Mouse (Mus musculus) lung, embryonic 16.5 days (tissue): ENCODE measurements around the gene Gm7792. TPM values are rescaled to one million over a fixed set of nuclear protein-coding genes. Genes with fewer than 3 reads are reported as not detected.
"Not testable (repeated sequence)": the region's sequence is repeated elsewhere in the genome, so short reads cannot be mapped to it uniquely, and the experiment has no call there.

Experiments
- ATAC-seq: fragments of 200-750 bp; cut with Nextera tagmentation; 2 replicates; pipeline ENCODE4 v1.8.0; 2017; ENCODE audit warnings: low read depth, mild to moderate bottlenecking, moderate library complexity
- H3K27ac ChIP-seq: fragments of 300-500 bp; sonication (generic); 2 replicates; pipeline ENCODE4 v1.5.1; 2014; ENCODE audit warnings: mild to moderate bottlenecking, control low read depth, low read length
- H3K27me3 ChIP-seq: fragments of 300-500 bp; sonication (generic); 2 replicates; pipeline ENCODE4 v1.6.1; 2014; ENCODE audit warnings: low read depth, low read length, mixed read lengths; ENCODE audit not compliant: control insufficient read depth, insufficient read depth
- H3K36me3 ChIP-seq: fragments of 300-500 bp; sonication (generic); 2 replicates; pipeline ENCODE4 v1.6.1; 2014; ENCODE audit warnings: low read length; ENCODE audit not compliant: control insufficient read depth, insufficient read depth
- H3K4me1 ChIP-seq: fragments of 300-500 bp; sonication (generic); replicated peaks from 2 replicates; pipeline ENCODE4 v1.6.1; 2014; ENCODE audit warnings: low read length, mixed read lengths; ENCODE audit not compliant: control insufficient read depth, insufficient read depth
- H3K4me2 ChIP-seq: fragments of 300-500 bp; sonication (generic); 2 replicates; pipeline ENCODE4 v1.6.1; 2014; ENCODE audit warnings: low read depth, low read length, control low read depth
- H3K4me3 ChIP-seq: fragments of 300-500 bp; sonication (generic); 2 replicates; pipeline ENCODE4 v1.5.1; 2014; ENCODE audit warnings: mild to moderate bottlenecking, low read length, control low read depth
- H3K9ac ChIP-seq: fragments of 300-500 bp; sonication (generic); 2 replicates; pipeline ENCODE4 v1.6.1; 2014; ENCODE audit warnings: low read length, control low read depth
- H3K9me3 ChIP-seq: fragments of 300-500 bp; sonication (generic); 2 replicates; pipeline ENCODE4 v1.6.1; 2016; ENCODE audit warnings: low read length; ENCODE audit not compliant: control insufficient read depth
- WGBS: fragments of 180-500 bp; shearing (Covaris S2); extraction: QIAGEN DNeasy Blood & Tissue Kit; methylation state at CpG from one replicate; pipeline ENCODE4 v1.1.7; 2014; 5-methylcytosine and 5-hydroxymethylcytosine counted together
- polyA plus RNA-seq: library from polyadenylated mRNA; unstranded; fragments of >200 nt; fragmentation: Nextera tagmentation; extraction: Ambion mirVana; gene quantifications from 2 replicates; pipeline ENCODE4 v1.2.1, GENCODE M21; 2015

The Gm7792 gene
- not detected in 2 replicates for polyA plus RNA-seq

- ATAC-seq, result not testable (repeated sequence)
- WGBS, result 67% methylated on average over 1 of the region's 2 CpGs
Measured at GRCm38 (mm10) chr5:93843476-93843875, at the start of gene Gm7792. Gm7792 (plus strand) TSS chr5:93843776.

More at GRCm38 (mm10) chr5:93843476-93843875, at the start of gene Gm7792:
- not testable (repeated sequence) for H3K4me2 ChIP-seq, H3K27ac ChIP-seq, H3K9ac ChIP-seq, H3K4me1 ChIP-seq, H3K4me3 ChIP-seq, H3K36me3 ChIP-seq, H3K9me3 ChIP-seq, H3K27me3 ChIP-seq

Other genes starting within 250 kb of the Gm7792 start
- gene C87414, start 172.2 kb upstream of the Gm7792 start, polyA plus RNA-seq, result not detected in 2 replicates
- not detected in 2 replicates for gene Gm16429, start 85.3 kb downstream of the Gm7792 start, polyA plus RNA-seq
- gene BC061212, start 226.8 kb downstream of the Gm7792 start, polyA plus RNA-seq, result not detected in 2 replicates
- not detected in 2 replicates for gene Gm6351, start 232.6 kb downstream of the Gm7792 start, polyA plus RNA-seq